Mouse (Mus musculus) intestine, postnatal 0 days (tissue): ENCODE data around the gene Rapgef4. TPM values are rescaled to one million over a fixed set of nuclear protein-coding genes. Genes with fewer than 3 reads are reported as not detected.

Experiments used
- ATAC-seq: fragments of 200-750 bp; cut with Nextera tagmentation; 2 replicates; pipeline ENCODE4 v1.8.0; 2017; ENCODE audit warnings: mild to moderate bottlenecking, moderate TSS enrichment, moderate library complexity
- H3K27ac ChIP-seq: fragments of 300-500 bp; sonication (generic); 2 replicates; pipeline ENCODE4 v1.5.1; 2014; ENCODE audit warnings: mild to moderate bottlenecking, low read depth, low read length, moderate library complexity
- H3K27me3 ChIP-seq: fragments of 300-500 bp; sonication (generic); replicated peaks from 2 replicates; pipeline ENCODE4 v1.6.1; 2014; ENCODE audit warnings: low read length, mixed read lengths; ENCODE audit not compliant: control insufficient read depth, insufficient read depth
- H3K36me3 ChIP-seq: fragments of 300-500 bp; sonication (generic); 2 replicates; pipeline ENCODE4 v1.6.1; 2014; ENCODE audit warnings: mild to moderate bottlenecking, moderate library complexity; ENCODE audit not compliant: control insufficient read depth, insufficient read depth
- H3K4me1 ChIP-seq: fragments of 300-500 bp; sonication (generic); replicated peaks from 2 replicates; pipeline ENCODE4 v1.6.1; 2014; ENCODE audit warnings: antibody characterized with exemption, low read length, mixed read lengths; ENCODE audit not compliant: control insufficient read depth, insufficient read depth
- H3K4me2 ChIP-seq: fragments of 300-500 bp; sonication (generic); replicated peaks from 2 replicates; pipeline ENCODE4 v1.6.1; 2014; ENCODE audit warnings: low read depth, mild to moderate bottlenecking, moderate library complexity
- H3K4me3 ChIP-seq: fragments of 300-500 bp; sonication (generic); 2 replicates; pipeline ENCODE4 v1.5.1; 2014; ENCODE audit warnings: low read depth, low read length
- H3K9ac ChIP-seq: fragments of 300-500 bp; sonication (generic); 2 replicates; pipeline ENCODE4 v1.6.1; 2014; ENCODE audit warnings: mild to moderate bottlenecking, low read depth, low read length
- H3K9me3 ChIP-seq: fragments of 300-500 bp; sonication (generic); 2 replicates; pipeline ENCODE4 v1.6.1; 2016; ENCODE audit warnings: mixed run types; ENCODE audit not compliant: control insufficient read depth
- CTCF ChIP-seq: sonication (generic); IDR thresholded peaks from 2 replicates; pipeline ENCODE4 v1.5.1; 2016; ENCODE audit warnings: low read depth, mild to moderate bottlenecking, control low read depth, antibody characterized with exemption, moderate library complexity
- WGBS: fragments of 180-500 bp; shearing (Covaris S2); extraction: QIAGEN DNeasy Blood & Tissue Kit; methylation state at CpG from one replicate; pipeline ENCODE4 v1.1.7; 2014; 5-methylcytosine and 5-hydroxymethylcytosine counted together
- polyA plus RNA-seq: library from polyadenylated mRNA; unstranded; fragments of >200 nt; fragmentation: Nextera tagmentation; extraction: Ambion mirVana; gene quantifications from 2 replicates; pipeline ENCODE4 v1.2.1, GENCODE M21; 2015

Rapgef4 gene
- polyA plus RNA-seq, 1 experiment from 2014 or later = 2.7 TPM

GRCm38 (mm10) chr2:72240691-72241090, 259.7 kb downstream of the Rapgef4 start:
- no peak overlapping the region for H3K4me2 ChIP-seq
- no peak for TF ChIP-seq CTCF
- no peaks in the 10 kb centered on the region for H3K27me3 ChIP-seq
- H3K27ac ChIP-seq = no peak overlapping the region
- no peaks in the 10 kb centered on the region for H3K4me1 ChIP-seq
- no peak for ATAC-seq
- no peaks in the 10 kb centered on the region for H3K9me3 ChIP-seq
- no peaks in the 10 kb centered on the region; the same call in 1 of the 2 replicates for H3K36me3 ChIP-seq
- no peak overlapping the region for H3K4me3 ChIP-seq
- no peak overlapping the region for H3K9ac ChIP-seq
- WGBS = 87% methylated on average over 7 of the region's 7 CpGs

GRCm38 (mm10) chr2:72241714-72242472, 260.9 kb downstream of the Rapgef4 start:
- ATAC-seq = 0 out of 2 replicates have a peak, but pooled peaks have one; percentile 10
- WGBS = 54% methylated on average over 14 of the region's 14 CpGs
- no peaks in the 10 kb centered on the region for H3K4me1 ChIP-seq
- peak overlapping the region; percentile 9; the same call in 1 of the 2 replicates for H3K4me3 ChIP-seq
- no peaks in the 10 kb centered on the region; the same call in 1 of the 2 replicates for H3K36me3 ChIP-seq
- H3K9me3 ChIP-seq = no peaks in the 10 kb centered on the region
- H3K9ac ChIP-seq = no peak overlapping the region
- TF ChIP-seq CTCF = no peak
- H3K4me2 ChIP-seq = peak overlapping the region; percentile 43; the same call in 1 of the 2 replicates
- H3K27ac ChIP-seq = no peak overlapping the region
- H3K27me3 ChIP-seq = no peaks in the 10 kb centered on the region

GRCm38 (mm10) chr2:72242910-72243675, 262.1 kb downstream of the Rapgef4 start:
- Histone ChIP-seq H3K27ac (no peak overlapping the region), H3K9ac (no peak overlapping the region)
- WGBS = 36% methylated on average over 12 of the region's 12 CpGs

GRCm38 (mm10) chr2:72245631-72246030, 264.6 kb downstream of the Rapgef4 start:
- no peak overlapping the region for H3K27ac ChIP-seq
- no peak overlapping the region for H3K9ac ChIP-seq
- ATAC-seq = no peak
- no peaks in the 10 kb centered on the region; the same call in 1 of the 2 replicates for H3K36me3 ChIP-seq
- no peak for TF ChIP-seq CTCF
- no peaks in the 10 kb centered on the region for H3K27me3 ChIP-seq
- 76% methylated on average over 4 of the region's 4 CpGs for WGBS
- H3K4me1 ChIP-seq = no peaks in the 10 kb centered on the region
- H3K4me2 ChIP-seq = no peak overlapping the region
- H3K9me3 ChIP-seq = no peaks in the 10 kb centered on the region
- H3K4me3 ChIP-seq = no peak overlapping the region

More at GRCm38 (mm10) chr2:72242910-72243675, 262.1 kb downstream of the Rapgef4 start:
- Histone ChIP-seq H3K4me3 (no peak overlapping the region), H3K4me1 (no peaks in the 10 kb centered on the region), H3K9me3 (no peaks in the 10 kb centered on the region), H3K4me2 (no peak overlapping the region), H3K36me3 (no peaks in the 10 kb centered on the region; the same call in 1 of the 2 replicates), H3K27me3 (no peaks in the 10 kb centered on the region)
- ATAC-seq = peak; percentile 18; the same call in 1 of the 2 replicates
- TF ChIP-seq CTCF = no peak

GRCm38 (mm10) chr2:72246376-72246775, 265.3 kb downstream of the Rapgef4 start:
- Histone ChIP-seq H3K4me1 (no peaks in the 10 kb centered on the region), H3K36me3 (no peaks in the 10 kb centered on the region; the same call in 1 of the 2 replicates), H3K27me3 (no peaks in the 10 kb centered on the region), H3K9me3 (no peaks in the 10 kb centered on the region), H3K27ac (no peak overlapping the region), H3K4me3 (no peak overlapping the region), H3K9ac (no peak overlapping the region), H3K4me2 (no peak overlapping the region)
- no peak for ATAC-seq
- no peak for TF ChIP-seq CTCF
- WGBS = 91% methylated on average over 11 of the region's 11 CpGs

- no peak overlapping the region for H3K4me2 ChIP-seq
- no peaks in the 10 kb centered on the region for H3K27me3 ChIP-seq
- no peak overlapping the region for H3K9ac ChIP-seq
- H3K4me1 ChIP-seq = no peaks in the 10 kb centered on the region
- no peak for TF ChIP-seq CTCF
- WGBS = 60% methylated on average over 6 of the region's 6 CpGs
- H3K9me3 ChIP-seq = no peaks in the 10 kb centered on the region
- H3K36me3 ChIP-seq = no peaks in the 10 kb centered on the region; the same call in 1 of the 2 replicates
- peak; percentile 87 for ATAC-seq
- no peak overlapping the region for H3K4me3 ChIP-seq
- no peak overlapping the region; the same call in 1 of the 2 replicates for H3K27ac ChIP-seq
Measured at GRCm38 (mm10) chr2:72247819-72248218, 266.8 kb downstream of the Rapgef4 start.
